Mouse (Mus musculus) bone marrow, adult 2 months (tissue): ENCODE results near the gene Kpna7.

Experiments
- CTCF ChIP-seq: fragments of 200-500 bp; IDR thresholded peaks from 2 replicates; pipeline ENCODE4 v1.5.1; 2011; ENCODE audit warnings: low read length, control low read depth; ENCODE audit not compliant: control insufficient read depth, insufficient read depth
- POLR2A ChIP-seq: fragments of 200-500 bp; IDR thresholded peaks from 2 replicates; pipeline ENCODE4 v1.6.1; 2011; ENCODE audit warnings: low read depth, mild to moderate bottlenecking, control low read depth, low read length, borderline replicate concordance; ENCODE audit not compliant: control insufficient read depth

GRCm38 (mm10) chr5:145104328-145104727 lies 20.5 kb upstream of the Kpna7 start:
- TF ChIP-seq CTCF = no peak
- no peak for TF ChIP-seq POLR2A
